Mouse (Mus musculus) intestine, embryonic 16.5 days (tissue): ENCODE data around the gene Kpnb1. TPM values are rescaled to one million over a fixed set of nuclear protein-coding genes. Genes with fewer than 3 reads are reported as not detected.

Source experiments
- microRNA-seq: library from miRNA; unstranded; fragments of <30 nt; microRNA quantifications from one replicate; pipeline ENCODE4, GENCODE M21; 2016
- polyA plus RNA-seq: library from polyadenylated mRNA; unstranded; fragments of >200 nt; fragmentation: Nextera tagmentation; extraction: Ambion mirVana; gene quantifications from 2 replicates; pipeline ENCODE4 v1.2.1, GENCODE M21; 2015

Kpnb1 gene
- polyA plus RNA-seq, 1 experiment from 2014 or later: 36.3 TPM

Small RNA genes lying within 50 kb of the gene (microRNA-seq; reads per million reads assigned to microRNA genes)
- not detected for gene Mir7235

Other genes starting within 250 kb of the Kpnb1 start
- 125 and 141 TPM in 2 replicates for gene Pnpo, start 243.9 kb downstream of the Kpnb1 start, polyA plus RNA-seq
- 13.2 and 13.8 TPM in 2 replicates for gene Sp2, start 204.9 kb downstream of the Kpnb1 start, polyA plus RNA-seq
- not detected in 2 replicates for gene Sp6, start 174.5 kb downstream of the Kpnb1 start, polyA plus RNA-seq
- gene Scrn2, start 157.9 kb downstream of the Kpnb1 start, polyA plus RNA-seq: 25.5 and 26.9 TPM in 2 replicates
- gene Lrrc46, start 146.5 kb downstream of the Kpnb1 start, polyA plus RNA-seq: 0.29 and 0.37 TPM in 2 replicates
- gene Mrpl10, start 146.3 kb downstream of the Kpnb1 start, polyA plus RNA-seq: 85.4 and 93.0 TPM in 2 replicates
- gene Osbpl7, start 137.3 kb downstream of the Kpnb1 start, polyA plus RNA-seq: 12.4 and 12.6 TPM in 2 replicates
- 0.17 and 0.27 TPM in 2 replicates for gene Tbx21, start 72.5 kb downstream of the Kpnb1 start, polyA plus RNA-seq
- gene Tbkbp1, start 36.4 kb downstream of the Kpnb1 start, polyA plus RNA-seq: 2.0 TPM in 2 replicates
- 95.7 and 101 TPM in 2 replicates for gene Npepps, start 92.8 kb upstream of the Kpnb1 start, polyA plus RNA-seq
- gene Mrpl45, start 127.8 kb upstream of the Kpnb1 start, polyA plus RNA-seq: 65.0 and 65.4 TPM in 2 replicates
- 0.11 and 0.13 TPM in 2 replicates for gene Gpr179, start 164.2 kb upstream of the Kpnb1 start, polyA plus RNA-seq
- 1.8 and 2.1 TPM in 2 replicates for gene Socs7, start 174.7 kb upstream of the Kpnb1 start, polyA plus RNA-seq
- 2.7 and 3.0 TPM in 2 replicates for gene Arhgap23, start 227.7 kb upstream of the Kpnb1 start, polyA plus RNA-seq